Comparison of ENCODE assay signal across 18 mouse cellular contexts in genomic region chr15:95898438-95898837, GRCm38 (mm10).
"Had no signal": no experiment of that assay in that cellular context is flagged by ENCODE, and none has a peak within 500 bp of the region (broad histone marks: within the 10 kb centered on the region; RNA-seq: fewer than 3 reads in every experiment).

No protein-coding gene starts in this region.

- H3K27me3 ChIP-seq: limb, embryonic 13.5 days; midbrain, embryonic 12.5 days; midbrain, embryonic 15.5 days; neural tube, embryonic 13.5 days had no signal

- H3K36me3 ChIP-seq: midbrain, embryonic 12.5 days had no signal

- H3K9ac ChIP-seq: limb, embryonic 13.5 days; lung, embryonic 14.5 days; midbrain, embryonic 12.5 days; midbrain, embryonic 15.5 days; neural tube, embryonic 13.5 days had no signal

- H3K4me1 ChIP-seq: midbrain, embryonic 12.5 days had no signal

- H3K4me2 ChIP-seq: limb, embryonic 13.5 days; lung, embryonic 14.5 days; midbrain, embryonic 12.5 days; midbrain, embryonic 15.5 days; neural tube, embryonic 13.5 days had no signal

- H3K27ac ChIP-seq: hindbrain, postnatal 0 days; kidney, postnatal 0 days; layer of hippocampus, adult 2 months; limb, embryonic 10.5 days; limb, embryonic 13.5 days; midbrain, embryonic 12.5 days; midbrain, embryonic 15.5 days; neural tube, embryonic 13.5 days had no signal

- ATAC-seq: hindbrain, postnatal 0 days; inflammation-experienced regulatory T-cells, adult 6 months; intestine, embryonic 16.5 days; lung, postnatal 0 days; midbrain, embryonic 15.5 days had no signal

- H3K4me3 ChIP-seq: layer of hippocampus, adult 2 months; limb, embryonic 10.5 days; limb, embryonic 13.5 days; midbrain, embryonic 12.5 days; midbrain, embryonic 15.5 days; neural tube, embryonic 13.5 days had no signal

- H3K9me3 ChIP-seq: limb, embryonic 10.5 days; limb, embryonic 13.5 days; midbrain, embryonic 12.5 days; midbrain, embryonic 15.5 days; neural tube, embryonic 13.5 days had no signal

- DNase-seq: kidney, adult 18-20 months; kidney, adult 9 months; kidney, postnatal 25 days; layer of hippocampus, adult 9-11 months; lung, embryonic 14.5 days; lung, postnatal 36 days; thymus, postnatal 25 days had no signal
